Mouse (Mus musculus): ENCODE results near the gene Gm20517.

DNA sequence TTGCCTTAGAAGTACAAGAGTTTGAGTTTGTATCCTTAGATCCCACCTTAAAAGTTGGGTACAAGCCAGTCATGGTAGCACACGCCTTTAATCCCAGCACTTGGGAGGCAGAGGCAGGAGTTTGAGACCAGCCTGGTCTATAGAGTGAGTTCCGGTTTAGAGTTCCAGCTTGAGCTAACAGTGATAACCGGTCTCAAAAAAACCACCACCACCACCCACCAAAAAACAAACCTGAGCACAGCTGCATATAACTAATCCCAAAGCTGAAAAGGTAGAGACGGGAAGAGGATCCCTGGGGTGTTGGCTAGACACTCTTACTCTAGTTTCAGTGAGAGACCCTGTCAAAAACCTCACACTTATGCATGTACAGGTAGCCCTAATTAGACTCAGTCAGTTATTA is 5.3 kb downstream of the Gm20517 start:
- TF ChIP-seq POLR2A (IDR thresholded peaks at IDR 0.05; ENCODE audit: control insufficient read depth in 1 of 2, insufficient read depth in 1 of 2, low read depth in 1 of 2, low read length in 2 of 2, poor library complexity in 1 of 2) (no peak), CTCF (IDR thresholded peaks at IDR 0.05 in 2 of 3, conservative IDR thresholded peaks at IDR 0.05 in 1 of 3; ENCODE audit: control insufficient read depth in 1 of 3, insufficient read depth in 1 of 3, low read depth in 2 of 3, low read length in 3 of 3, poor library complexity in 1 of 3, severe bottlenecking in 1 of 3) (no peak)
